Mouse (Mus musculus) ES-Bruce4 (cell line): ENCODE results near the gene Cdsn. TPM values are rescaled to one million over a fixed set of nuclear protein-coding genes. Genes with fewer than 3 reads are reported as not detected.

ENCODE experiments used
- H3K27ac ChIP-seq: 2 replicates; pipeline ENCODE4 v1.5.1; 2012; ENCODE audit warnings: low read length, inconsistent platforms; ENCODE audit not compliant: insufficient read depth
- H3K27me3 ChIP-seq: 2 replicates; pipeline ENCODE4 v1.6.1; 2012; ENCODE audit warnings: mild to moderate bottlenecking, low read length, inconsistent platforms; ENCODE audit not compliant: control insufficient read depth, poor library complexity, insufficient read depth, severe bottlenecking
- H3K36me3 ChIP-seq: 2 replicates; pipeline ENCODE4 v1.6.1; 2012; ENCODE audit warnings: inconsistent platforms, mild to moderate bottlenecking, low read length, moderate library complexity; ENCODE audit not compliant: control insufficient read depth, poor library complexity, insufficient read depth, severe bottlenecking
- H3K4me1 ChIP-seq: one replicate; pipeline ENCODE4 v1.8.1; 2011; ENCODE audit warnings: low read length; ENCODE audit not compliant: control insufficient read depth, insufficient read depth
- H3K4me3 ChIP-seq: 2 replicates; pipeline ENCODE4 v1.5.1; 2011; ENCODE audit warnings: low read depth, mild to moderate bottlenecking, low read length
- H3K9ac ChIP-seq: 2 replicates; pipeline ENCODE4 v1.6.1; 2012; ENCODE audit warnings: low read depth, mild to moderate bottlenecking, inconsistent platforms; ENCODE audit not compliant: poor library complexity, severe bottlenecking
- H3K9me3 ChIP-seq: replicated peaks from 2 replicates; pipeline ENCODE4 v1.6.1; 2012; ENCODE audit warnings: mild to moderate bottlenecking, low read length, inconsistent platforms; ENCODE audit not compliant: control insufficient read depth, poor library complexity, insufficient read depth, severe bottlenecking
- CTCF ChIP-seq: IDR thresholded peaks from one replicate; pipeline ENCODE4 v1.8.1; 2011; ENCODE audit warnings: low read depth, low read length
- EP300 ChIP-seq: IDR thresholded peaks from 2 replicates; pipeline ENCODE4 v1.6.1; 2011; ENCODE audit warnings: low read depth, low read length; ENCODE audit not compliant: insufficient read depth
- POLR2A ChIP-seq: IDR thresholded peaks from one replicate; pipeline ENCODE4 v1.8.1; 2011; ENCODE audit warnings: low read length; ENCODE audit not compliant: insufficient read depth
- polyA plus RNA-seq: library from polyadenylated mRNA; stranded (reverse); fragments of >200 nt; gene quantifications from 2 replicates; pipeline ENCODE4 v1.2.4, GENCODE M21; 2011; ENCODE audit warnings: low read depth; ENCODE audit not compliant: missing spikeins, insufficient read depth, insufficient read length

The Cdsn gene
- polyA plus RNA-seq, 1 experiment = not detected

- H3K9ac ChIP-seq = peak overlapping the region; percentile 10; the same call in 1 of the 2 replicates
- no peaks in the 10 kb centered on the region for H3K9me3 ChIP-seq
- H3K27ac ChIP-seq = no peak overlapping the region
- TF ChIP-seq POLR2A (no peak), EP300 (no peak), CTCF (no peak)
- no peak overlapping the region for H3K4me3 ChIP-seq
- H3K36me3 ChIP-seq = peaks cover 26% of the 10 kb centered on the region
- H3K27me3 ChIP-seq = no peaks in the 10 kb centered on the region
- H3K4me1 ChIP-seq = no peaks in the 10 kb centered on the region
These were observed 37.2 kb upstream of the Cdsn start for GRCm38 (mm10) chr17:35514756-35515155.

- no peak overlapping the region for H3K27ac ChIP-seq
- peak overlapping the region; percentile 40 for H3K9ac ChIP-seq
- TF ChIP-seq EP300 (no peak), POLR2A (no peak), CTCF (no peak)
- no peaks in the 10 kb centered on the region for H3K9me3 ChIP-seq
- no peaks in the 10 kb centered on the region for H3K27me3 ChIP-seq
- H3K36me3 ChIP-seq = peaks cover 22% of the 10 kb centered on the region
- peaks cover 2% of the 10 kb centered on the region for H3K4me1 ChIP-seq
- peak overlapping the region; percentile 59 for H3K4me3 ChIP-seq
These were observed 35.9 kb upstream of the Cdsn start for GRCm38 (mm10) chr17:35515911-35516640.

- peak within 1 kb of the TSS; percentile 59 for H3K27ac ChIP-seq
- no peaks in the 10 kb centered on the region for H3K27me3 ChIP-seq
- peaks cover 2% of the 10 kb centered on the region for H3K4me1 ChIP-seq
- no peaks in the 10 kb centered on the region for H3K9me3 ChIP-seq
- no peak for TF ChIP-seq POLR2A
- TF ChIP-seq CTCF = no peak
- TF ChIP-seq EP300 = no peak
- H3K9ac ChIP-seq = peak within 1 kb of the TSS; percentile 85
- H3K4me3 ChIP-seq = peak within 1 kb of the TSS; percentile 81
- peaks cover 14% of the 10 kb centered on the region for H3K36me3 ChIP-seq
These were observed 35.1 kb upstream of the Cdsn start, which contains the start of the genes Tcf19 and Cchcr1 for GRCm38 (mm10) chr17:35516652-35517500. Gene Tcf19 (minus strand): TSS chr17:35516824. Gene Cchcr1 (plus strand): TSS chr17:35517100.

GRCm38 (mm10) chr17:35517526-35517925, 34.4 kb upstream of the Cdsn start:
- H3K9ac ChIP-seq = peak overlapping the region; percentile 85

GRCm38 (mm10) chr17:35524354-35524753, 27.6 kb upstream of the Cdsn start:
- no peaks in the 10 kb centered on the region for H3K9me3 ChIP-seq
- H3K9ac ChIP-seq = no peak overlapping the region
- no peaks in the 10 kb centered on the region for H3K36me3 ChIP-seq
- no peak overlapping the region for H3K27ac ChIP-seq
- H3K4me3 ChIP-seq = no peak overlapping the region
- peaks cover 2% of the 10 kb centered on the region for H3K4me1 ChIP-seq
- no peaks in the 10 kb centered on the region for H3K27me3 ChIP-seq
- TF ChIP-seq POLR2A = no peak

More at GRCm38 (mm10) chr17:35517526-35517925, 34.4 kb upstream of the Cdsn start:
- H3K4me3 ChIP-seq = peak overlapping the region; percentile 81
- no peaks in the 10 kb centered on the region for H3K27me3 ChIP-seq
- H3K36me3 ChIP-seq = peaks cover 9% of the 10 kb centered on the region
- H3K9me3 ChIP-seq = no peaks in the 10 kb centered on the region
- TF ChIP-seq CTCF = no peak
- no peak for TF ChIP-seq POLR2A
- no peak for TF ChIP-seq EP300
- H3K27ac ChIP-seq = peak overlapping the region; percentile 59
- H3K4me1 ChIP-seq = peaks cover 2% of the 10 kb centered on the region

- H3K4me1 ChIP-seq = peaks cover 4% of the 10 kb centered on the region
- H3K4me3 ChIP-seq = no peak overlapping the region
- no peaks in the 10 kb centered on the region for H3K36me3 ChIP-seq
- H3K9me3 ChIP-seq = no peaks in the 10 kb centered on the region
- no peaks in the 10 kb centered on the region for H3K27me3 ChIP-seq
- TF ChIP-seq POLR2A = no peak
- no peak for TF ChIP-seq EP300
- no peak for TF ChIP-seq CTCF
- H3K27ac ChIP-seq = no peak overlapping the region
- no peak overlapping the region for H3K9ac ChIP-seq
These were observed 25.3 kb upstream of the Cdsn start for GRCm38 (mm10) chr17:35526644-35527043.
